Mouse (Mus musculus) liver, embryonic 12.5 days (tissue): ENCODE measurements around the gene Rbfox1. TPM values are rescaled to one million over a fixed set of nuclear protein-coding genes. Genes with fewer than 3 reads are reported as not detected.

Experiments
- ATAC-seq: fragments of 200-750 bp; cut with Nextera tagmentation; 2 replicates; pipeline ENCODE4 v1.8.0; 2017; ENCODE audit warnings: moderate number of reproducible peaks, mild to moderate bottlenecking, moderate library complexity
- H3K27ac ChIP-seq: fragments of 300-500 bp; sonication (generic); 2 replicates; pipeline ENCODE4 v1.5.1; 2016; ENCODE audit warnings: mild to moderate bottlenecking
- H3K27me3 ChIP-seq: fragments of 300-500 bp; sonication (generic); replicated peaks from 2 replicates; pipeline ENCODE4 v1.6.1; 2016; ENCODE audit warnings: mild to moderate bottlenecking, moderate library complexity
- H3K36me3 ChIP-seq: fragments of 300-500 bp; sonication (generic); 2 replicates; pipeline ENCODE4 v1.6.1; 2016; ENCODE audit warnings: mild to moderate bottlenecking, moderate library complexity
- H3K4me1 ChIP-seq: fragments of 300-500 bp; sonication (generic); 2 replicates; pipeline ENCODE4 v1.6.1; 2016
- H3K4me2 ChIP-seq: fragments of 300-500 bp; sonication (generic); 2 replicates; pipeline ENCODE4 v1.6.1; 2016; ENCODE audit warnings: mild to moderate bottlenecking, moderate library complexity
- H3K4me3 ChIP-seq: fragments of 300-500 bp; sonication (generic); 2 replicates; pipeline ENCODE4 v1.5.1; 2016; ENCODE audit warnings: mild to moderate bottlenecking, moderate library complexity
- H3K9ac ChIP-seq: fragments of 300-500 bp; sonication (generic); 2 replicates; pipeline ENCODE4 v1.6.1; 2016; ENCODE audit warnings: mild to moderate bottlenecking, moderate library complexity
- H3K9me3 ChIP-seq: fragments of 300-500 bp; sonication (generic); replicated peaks from 2 replicates; pipeline ENCODE4 v1.6.1; 2016; ENCODE audit warnings: mild to moderate bottlenecking, moderate library complexity
- WGBS: fragments of 180-500 bp; shearing (Covaris S2); methylation state at CpG from one replicate; pipeline ENCODE4 v1.1.7; 2016; ENCODE audit not compliant: insufficient replicate concordance; 5-methylcytosine and 5-hydroxymethylcytosine counted together
- polyA plus RNA-seq: library from polyadenylated mRNA; unstranded; fragments of >200 nt; fragmentation: Nextera tagmentation; extraction: Ambion mirVana; gene quantifications from 2 replicates; pipeline ENCODE4 v1.2.1, GENCODE M21; 2016

Gene Rbfox1
- polyA plus RNA-seq, 1 experiment from 2014 or later = 0.21 TPM

DNA sequence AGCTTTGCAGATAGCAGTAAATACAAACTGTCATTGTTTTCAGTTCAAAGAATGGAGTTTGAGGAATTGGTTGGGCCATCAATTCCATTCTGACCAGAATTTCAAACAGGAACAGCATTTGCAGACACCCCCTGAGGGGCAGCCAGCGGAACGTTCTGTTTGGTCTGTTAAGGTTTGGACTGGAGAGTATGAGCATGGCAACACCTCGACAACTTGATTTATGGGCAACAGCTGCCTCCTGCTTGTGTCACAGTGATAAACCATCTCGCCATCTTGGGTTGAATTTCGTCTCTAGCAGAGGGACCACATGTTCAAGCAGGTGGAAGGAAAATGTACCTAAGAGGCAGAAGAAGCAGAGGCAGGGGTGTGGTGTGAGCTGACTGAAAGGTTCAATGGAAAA is 949.9 kb downstream of the Rbfox1 start:
- Histone ChIP-seq H3K4me3 (no peak overlapping the region), H3K9me3 (no peaks in the 10 kb centered on the region), H3K4me1 (no peaks in the 10 kb centered on the region), H3K36me3 (no peaks in the 10 kb centered on the region), H3K9ac (no peak overlapping the region), H3K27me3 (no peaks in the 10 kb centered on the region), H3K4me2 (no peak overlapping the region), H3K27ac (no peak overlapping the region)
- WGBS = 43% methylated on average over 5 of the region's 5 CpGs
- ATAC-seq = no peak

DNA sequence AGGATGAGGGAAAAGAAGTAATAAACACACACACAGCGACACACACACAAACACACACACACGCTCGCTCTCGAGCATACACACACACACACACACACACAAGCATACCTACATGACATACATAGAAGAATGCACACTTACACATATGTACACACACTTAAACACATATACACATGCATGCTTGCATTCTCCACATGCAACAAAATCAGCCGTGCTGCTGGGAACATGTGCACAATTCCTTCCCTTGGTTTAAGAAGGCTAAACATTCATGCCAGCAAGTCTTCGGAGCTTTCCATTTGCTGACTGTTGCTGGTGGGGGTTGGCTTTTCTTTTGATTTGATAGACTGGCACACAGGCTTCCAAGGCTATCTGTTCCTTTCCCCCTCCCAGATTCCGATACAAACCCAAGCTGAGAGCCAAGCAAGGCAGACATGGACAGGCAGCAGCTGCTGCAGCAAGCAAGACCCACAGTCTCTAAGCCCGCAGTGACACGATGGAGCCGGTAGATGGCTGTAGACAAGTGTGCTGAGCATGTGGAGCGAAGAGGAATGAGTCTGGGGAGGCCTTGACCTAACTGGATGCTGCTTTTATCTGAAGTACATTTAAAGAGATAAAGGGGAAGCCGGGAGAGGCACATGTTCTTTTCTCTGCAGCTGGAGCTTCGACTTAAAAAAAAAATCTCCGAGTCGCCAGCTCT is 954.3 kb downstream of the Rbfox1 start:
- Histone ChIP-seq H3K4me2 (no peak overlapping the region), H3K4me1 (no peaks in the 10 kb centered on the region), H3K9me3 (no peaks in the 10 kb centered on the region), H3K36me3 (no peaks in the 10 kb centered on the region), H3K4me3 (no peak overlapping the region), H3K9ac (no peak overlapping the region), H3K27me3 (no peaks in the 10 kb centered on the region), H3K27ac (no peak overlapping the region)
- ATAC-seq = no peak
- WGBS = 34% methylated on average over 15 of the region's 15 CpGs

GRCm38 (mm10) chr16:6840007-6840406 is 954.9 kb downstream of the Rbfox1 start:
- Histone ChIP-seq H3K9me3 (no peaks in the 10 kb centered on the region), H3K4me2 (no peak overlapping the region), H3K27ac (no peak overlapping the region), H3K27me3 (no peaks in the 10 kb centered on the region), H3K4me1 (no peaks in the 10 kb centered on the region), H3K36me3 (no peaks in the 10 kb centered on the region), H3K9ac (no peak overlapping the region), H3K4me3 (no peak overlapping the region)
- WGBS = 39% methylated on average over 3 of the region's 3 CpGs
- no peak for ATAC-seq

DNA sequence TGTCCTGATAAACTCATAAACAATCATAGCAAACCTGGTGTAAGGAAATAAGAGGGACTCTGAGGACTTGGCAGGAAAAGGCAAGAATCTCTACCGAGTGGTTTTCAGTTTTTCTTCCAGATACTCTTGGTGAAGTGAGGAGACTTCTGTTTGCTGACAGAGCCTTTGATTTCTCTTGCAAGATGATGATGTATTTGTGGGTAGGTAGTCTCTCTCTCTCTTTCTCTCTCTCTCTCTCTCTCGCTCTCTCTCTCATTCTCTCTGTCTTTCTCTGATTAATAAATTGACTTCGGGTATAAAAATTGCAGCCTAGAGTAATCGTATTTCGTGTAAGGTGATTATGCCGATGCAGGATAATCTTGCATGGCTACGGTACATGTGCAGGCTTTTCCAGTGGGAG is 955.3 kb downstream of the Rbfox1 start:
- no peaks in the 10 kb centered on the region for H3K4me1 ChIP-seq
- H3K9me3 ChIP-seq = no peaks in the 10 kb centered on the region
- H3K4me3 ChIP-seq = no peak overlapping the region
- no peak overlapping the region for H3K4me2 ChIP-seq
- ATAC-seq = no peak
- H3K27ac ChIP-seq = no peak overlapping the region
- no peak overlapping the region for H3K9ac ChIP-seq
- H3K36me3 ChIP-seq = no peaks in the 10 kb centered on the region
- 65% methylated on average over 7 of the region's 7 CpGs for WGBS
- no peaks in the 10 kb centered on the region for H3K27me3 ChIP-seq

- H3K4me2 ChIP-seq = no peak overlapping the region
- H3K4me3 ChIP-seq = no peak overlapping the region
- no peak overlapping the region for H3K27ac ChIP-seq
- ATAC-seq = no peak
- H3K9ac ChIP-seq = no peak overlapping the region
- no peaks in the 10 kb centered on the region for H3K4me1 ChIP-seq
- no peaks in the 10 kb centered on the region for H3K27me3 ChIP-seq
- 45% methylated on average over 8 of the region's 8 CpGs for WGBS
- H3K9me3 ChIP-seq = no peaks in the 10 kb centered on the region
- no peaks in the 10 kb centered on the region for H3K36me3 ChIP-seq
Measured at GRCm38 (mm10) chr16:6842066-6842785, 957.1 kb downstream of the Rbfox1 start.

DNA sequence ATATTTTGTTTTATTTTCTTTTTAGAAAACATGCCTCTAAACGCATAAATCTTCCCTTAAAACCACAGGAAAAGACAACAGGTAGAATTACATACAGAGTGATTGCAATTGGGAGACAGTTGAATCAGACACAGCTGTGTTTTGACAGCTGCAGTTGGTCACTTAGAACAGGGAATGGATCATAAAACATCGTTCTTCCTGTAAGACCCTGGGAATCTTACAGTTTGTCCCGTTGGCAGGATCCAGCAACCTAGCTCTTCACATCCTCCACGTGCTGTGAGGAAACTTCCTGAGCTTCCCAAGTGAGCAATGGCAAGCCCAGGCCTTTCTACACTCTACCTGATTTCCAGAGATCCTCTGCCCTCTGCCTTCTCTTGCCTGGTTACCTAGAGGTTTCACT is 959.5 kb downstream of the Rbfox1 start:
- 50% methylated on average over 4 of the region's 4 CpGs for WGBS
- Histone ChIP-seq H3K4me3 (no peak overlapping the region), H3K36me3 (no peaks in the 10 kb centered on the region), H3K27me3 (no peaks in the 10 kb centered on the region), H3K9me3 (no peaks in the 10 kb centered on the region), H3K9ac (no peak overlapping the region), H3K4me1 (no peaks in the 10 kb centered on the region), H3K4me2 (no peak overlapping the region), H3K27ac (no peak overlapping the region)
- ATAC-seq = no peak

DNA sequence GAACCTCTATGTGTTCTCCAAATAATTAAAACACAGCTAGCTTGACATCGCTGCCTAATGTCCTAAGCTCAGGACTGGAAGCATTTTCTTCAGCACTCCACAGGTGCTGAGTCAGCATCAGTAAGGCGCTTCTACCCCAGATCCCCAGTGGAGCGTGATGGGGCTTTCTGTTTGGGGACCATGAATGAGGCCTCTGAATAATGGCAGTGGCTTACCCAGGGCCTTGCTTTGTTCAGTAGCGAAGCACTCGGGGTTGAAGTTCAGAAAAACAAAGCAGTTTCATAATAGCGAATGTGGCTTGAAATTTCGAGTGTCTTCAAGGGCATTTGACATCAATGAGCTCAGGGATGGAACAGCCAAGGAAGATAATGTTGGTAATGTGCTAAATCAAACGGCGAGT is 966.2 kb downstream of the Rbfox1 start:
- 59% methylated on average over 9 of the region's 9 CpGs for WGBS
- Histone ChIP-seq H3K9ac (no peak overlapping the region), H3K4me1 (no peaks in the 10 kb centered on the region), H3K27me3 (no peaks in the 10 kb centered on the region), H3K4me2 (no peak overlapping the region), H3K27ac (no peak overlapping the region), H3K4me3 (no peak overlapping the region), H3K9me3 (no peaks in the 10 kb centered on the region), H3K36me3 (no peaks in the 10 kb centered on the region)
- ATAC-seq = no peak

DNA sequence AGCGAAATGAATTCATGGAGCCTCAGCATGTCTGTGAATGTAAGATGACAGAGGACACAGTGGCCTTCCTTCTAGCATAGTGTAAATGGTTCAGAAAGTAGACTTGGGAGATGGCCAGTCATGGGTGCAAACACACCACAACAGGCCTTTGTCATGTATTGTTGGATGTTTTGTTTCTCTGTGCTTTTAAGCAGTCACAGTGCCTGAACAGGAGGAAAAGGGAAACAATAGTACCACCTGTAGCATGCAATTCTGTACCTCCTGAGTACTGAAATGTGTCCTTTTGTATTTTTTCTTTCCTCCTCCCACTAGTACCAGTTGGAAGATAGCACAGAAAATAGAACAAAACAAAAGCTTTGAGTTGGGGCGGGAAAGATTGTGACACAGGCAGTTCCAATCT is 968.6 kb downstream of the Rbfox1 start:
- WGBS = 60% methylated on average over 2 of the region's 2 CpGs

GRCm38 (mm10) chr16:6861656-6862055 is 976.5 kb downstream of the Rbfox1 start:
- Histone ChIP-seq H3K4me1 (no peaks in the 10 kb centered on the region), H3K4me2 (no peak overlapping the region), H3K9me3 (no peaks in the 10 kb centered on the region), H3K36me3 (no peaks in the 10 kb centered on the region), H3K27me3 (no peaks in the 10 kb centered on the region), H3K9ac (no peak overlapping the region), H3K4me3 (no peak overlapping the region), H3K27ac (no peak overlapping the region)
- ATAC-seq = no peak
- 58% methylated on average over 2 of the region's 2 CpGs for WGBS

More for the DNA sequence above, 968.6 kb downstream of the Rbfox1 start:
- no peaks in the 10 kb centered on the region for H3K36me3 ChIP-seq
- H3K4me1 ChIP-seq = no peaks in the 10 kb centered on the region
- no peak overlapping the region for H3K4me3 ChIP-seq
- no peaks in the 10 kb centered on the region for H3K9me3 ChIP-seq
- H3K4me2 ChIP-seq = no peak overlapping the region
- no peak for ATAC-seq
- H3K27ac ChIP-seq = no peak overlapping the region
- H3K9ac ChIP-seq = no peak overlapping the region
- H3K27me3 ChIP-seq = no peaks in the 10 kb centered on the region

GRCm38 (mm10) chr16:6882683-6883430 is 997.7 kb downstream of the Rbfox1 start:
- no peak overlapping the region for H3K9ac ChIP-seq
- no peaks in the 10 kb centered on the region for H3K4me1 ChIP-seq
- no peak overlapping the region for H3K4me2 ChIP-seq
- no peak overlapping the region for H3K4me3 ChIP-seq
- H3K27me3 ChIP-seq = no peaks in the 10 kb centered on the region
- WGBS = 53% methylated on average over 12 of the region's 12 CpGs
- ATAC-seq = no peak
- no peaks in the 10 kb centered on the region for H3K36me3 ChIP-seq
- no peak overlapping the region for H3K27ac ChIP-seq
- H3K9me3 ChIP-seq = no peaks in the 10 kb centered on the region

GRCm38 (mm10) chr16:6883798-6884197 is 998.6 kb downstream of the Rbfox1 start:
- no peak overlapping the region for H3K9ac ChIP-seq
- H3K27me3 ChIP-seq = no peaks in the 10 kb centered on the region
- ATAC-seq = no peak
- no peak overlapping the region for H3K4me3 ChIP-seq
- 31% methylated on average over 1 of the region's 1 CpGs for WGBS
- no peaks in the 10 kb centered on the region for H3K9me3 ChIP-seq
- H3K4me1 ChIP-seq = no peaks in the 10 kb centered on the region
- H3K4me2 ChIP-seq = no peak overlapping the region
- no peak overlapping the region for H3K27ac ChIP-seq
- no peaks in the 10 kb centered on the region for H3K36me3 ChIP-seq

DNA sequence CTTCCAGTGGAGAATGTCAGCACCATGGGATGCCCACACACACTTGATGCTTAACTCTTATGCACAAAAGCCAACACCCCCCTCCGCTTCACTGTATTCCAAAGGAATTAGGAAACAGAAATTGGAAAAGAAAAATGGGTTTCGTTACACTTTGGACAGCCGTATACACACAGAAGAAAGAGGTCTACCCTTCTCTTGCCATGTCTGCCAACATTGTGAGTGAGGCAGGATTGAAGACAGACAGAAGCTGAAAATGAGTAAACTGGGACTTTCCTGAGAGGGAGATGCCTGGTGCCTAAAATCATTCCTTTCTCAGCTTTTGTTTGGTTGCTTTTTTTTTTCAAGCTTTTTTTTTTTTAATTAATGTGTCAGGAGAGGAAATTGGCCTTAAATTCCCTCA is 1000.5 kb downstream of the Rbfox1 start:
- Histone ChIP-seq H3K4me1 (no peaks in the 10 kb centered on the region), H3K36me3 (no peaks in the 10 kb centered on the region), H3K4me2 (no peak overlapping the region), H3K9me3 (no peaks in the 10 kb centered on the region), H3K4me3 (no peak overlapping the region), H3K27me3 (no peaks in the 10 kb centered on the region), H3K9ac (no peak overlapping the region), H3K27ac (no peak overlapping the region)
- no peak for ATAC-seq
- 76% methylated on average over 3 of the region's 3 CpGs for WGBS
